Mouse (Mus musculus): ENCODE data around the gene Max.

GRCm38 (mm10) chr12:76912193-76912592 is 49.8 kb downstream of the Max start:
- TF ChIP-seq CTCF (IDR thresholded peaks at IDR 0.05; ENCODE audit: borderline replicate concordance, insufficient read depth, low read length), result no peak
- no peak for TF ChIP-seq POLR2A (IDR thresholded peaks at IDR 0.05; ENCODE audit: low read depth, low read length)
